Mouse (Mus musculus) embryonic fibroblast, embryonic 13.5 days (primary cell): ENCODE results near the gene Olfr615.

Experiments used
- CTCF ChIP-seq: IDR thresholded peaks from 2 replicates; pipeline ENCODE4 v1.5.1; 2011; ENCODE audit warnings: mild to moderate bottlenecking, control low read depth, low read length, moderate library complexity, borderline replicate concordance; ENCODE audit not compliant: insufficient read depth
- POLR2A ChIP-seq: IDR thresholded peaks from 2 replicates; pipeline ENCODE4 v1.6.1; 2011; ENCODE audit warnings: low read depth, mild to moderate bottlenecking, control low read depth, low read length, moderate library complexity

- no peak for TF ChIP-seq CTCF
- TF ChIP-seq POLR2A, result no peak
These were observed 33.9 kb downstream of the Olfr615 start, which contains the start of gene Olfr618 for GRCm38 (mm10) chr7:103589803-103590202.
